Mouse (Mus musculus): ENCODE data around the gene Gpr162. TPM values are rescaled to one million over a fixed set of nuclear protein-coding genes. Genes with fewer than 3 reads are reported as not detected.
A peak's percentile ranks its signal among the peaks of the same experiment; 100 is the strongest.

Gpr162 gene
- total RNA-seq, 1 experiment = 1.7 TPM

DNA sequence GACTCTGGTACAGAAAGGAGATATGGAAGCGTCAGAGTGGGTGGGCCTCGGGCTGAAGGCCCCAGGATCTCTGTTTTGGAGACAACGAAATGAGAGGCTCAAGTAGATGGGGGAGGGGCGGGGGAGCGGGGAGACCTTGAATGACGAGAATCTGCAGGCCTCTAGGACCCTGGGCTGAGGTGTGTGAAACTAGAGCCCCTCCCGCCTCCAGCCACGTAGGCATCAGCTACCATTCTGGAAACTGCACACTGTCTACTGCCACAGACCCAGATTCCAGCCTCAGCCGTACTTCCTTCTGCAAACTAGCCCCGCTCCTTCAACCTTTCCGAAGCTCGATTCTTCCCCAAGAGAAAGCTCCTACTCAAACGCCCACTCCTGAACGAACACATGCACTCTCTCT is 7.5 kb downstream of the Gpr162 start:
- Histone ChIP-seq H3K9ac (ENCODE audit: insufficient read depth, low read depth, low read length, poor library complexity, severe bottlenecking) (no peak overlapping the region; the same call in 1 of the 2 replicates), H3K4me3 (ENCODE audit: insufficient read depth in 1 of 2, low read depth in 1 of 2, low read length in 2 of 2, poor library complexity in 1 of 2, severe bottlenecking in 1 of 2) (peak overlapping the region; percentile 79 to 81), H3K9me3 (ENCODE audit: control insufficient read depth, insufficient read depth, low read depth, low read length) (no peaks in the 10 kb centered on the region), H3K36me3 (ENCODE audit: control insufficient read depth, insufficient read depth, low read length, poor library complexity, severe bottlenecking) (no peaks in the 10 kb centered on the region; the same call in 1 of the 2 replicates), H3K4me1 (ENCODE audit: control insufficient read depth in 2 of 2, insufficient read depth in 2 of 2, low read length in 2 of 2, poor library complexity in 1 of 2) (peaks cover 5 to 28% of the 10 kb centered on the region in 2 experiments; a peak in 3 of 4 replicates), H3K27ac (ENCODE audit: insufficient read depth, low read depth, low read length, poor library complexity, severe bottlenecking) (no peak overlapping the region)
- TF ChIP-seq ZC3H11A (IDR thresholded peaks at IDR 0.05; ENCODE audit: borderline replicate concordance, low read depth, low read length) (no peak), CHD2 (IDR thresholded peaks at IDR 0.05; ENCODE audit: low read depth, low read length) (no peak), MAFK (IDR thresholded peaks at IDR 0.05; ENCODE audit: insufficient read depth, low read depth, low read length) (no peak), HCFC1 (IDR thresholded peaks at IDR 0.05; ENCODE audit: borderline replicate concordance, insufficient read depth, low read length) (no peak), ZNF384 (IDR thresholded peaks at IDR 0.05; ENCODE audit: low read depth, low read length) (no peak)
- DNase-seq (ENCODE audit: low read depth, low spot score) = no peak
- in situ Hi-C loops (cut with MboI; ENCODE audit: low sequenced_read_pairs in 2 of 2, unreplicated experiment in 2 of 2) = no loop called here

DNA sequence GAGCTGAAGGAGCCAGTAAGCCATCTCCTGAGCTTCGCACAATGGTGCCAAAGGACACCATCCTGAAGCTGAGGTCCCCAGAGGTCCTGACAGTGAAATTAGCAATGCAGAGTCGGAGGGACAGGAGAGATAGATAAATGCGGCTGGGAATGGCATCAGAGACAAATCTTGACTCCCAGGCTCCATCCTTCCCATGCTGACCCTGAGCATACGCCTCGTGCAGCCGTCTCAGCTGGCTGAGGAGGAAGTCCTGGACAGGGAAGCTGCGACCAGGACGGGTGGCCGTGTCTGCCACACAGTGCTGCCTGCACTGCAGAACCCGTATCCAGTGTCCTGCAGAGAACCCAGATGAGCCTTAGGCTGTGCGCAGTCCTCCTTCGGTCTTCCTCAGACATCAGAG is 9.1 kb downstream of the Gpr162 start:
- Histone ChIP-seq H3K9ac (ENCODE audit: insufficient read depth, low read depth, low read length, poor library complexity, severe bottlenecking) (no peak overlapping the region), H3K9me3 (ENCODE audit: control insufficient read depth, insufficient read depth, low read depth, low read length) (no peaks in the 10 kb centered on the region), H3K36me3 (ENCODE audit: control insufficient read depth, insufficient read depth, low read length, poor library complexity, severe bottlenecking) (no peaks in the 10 kb centered on the region), H3K27ac (ENCODE audit: insufficient read depth, low read depth, low read length, poor library complexity, severe bottlenecking) (no peak overlapping the region), H3K4me3 (ENCODE audit: insufficient read depth in 1 of 2, low read depth in 1 of 2, low read length in 2 of 2, poor library complexity in 1 of 2, severe bottlenecking in 1 of 2) (no peak overlapping the region), H3K4me1 (ENCODE audit: control insufficient read depth in 2 of 2, insufficient read depth in 2 of 2, low read length in 2 of 2, poor library complexity in 1 of 2) (peaks cover 3 to 26% of the 10 kb centered on the region in 2 experiments)
- TF ChIP-seq MAFK (IDR thresholded peaks at IDR 0.05; ENCODE audit: insufficient read depth, low read depth, low read length) (no peak), HCFC1 (IDR thresholded peaks at IDR 0.05; ENCODE audit: borderline replicate concordance, insufficient read depth, low read length) (no peak)
- no peak for DNase-seq (ENCODE audit: low read depth, low spot score)
- in situ Hi-C loops (cut with MboI; ENCODE audit: low sequenced_read_pairs in 2 of 2, unreplicated experiment in 2 of 2) = no loop called here

DNA sequence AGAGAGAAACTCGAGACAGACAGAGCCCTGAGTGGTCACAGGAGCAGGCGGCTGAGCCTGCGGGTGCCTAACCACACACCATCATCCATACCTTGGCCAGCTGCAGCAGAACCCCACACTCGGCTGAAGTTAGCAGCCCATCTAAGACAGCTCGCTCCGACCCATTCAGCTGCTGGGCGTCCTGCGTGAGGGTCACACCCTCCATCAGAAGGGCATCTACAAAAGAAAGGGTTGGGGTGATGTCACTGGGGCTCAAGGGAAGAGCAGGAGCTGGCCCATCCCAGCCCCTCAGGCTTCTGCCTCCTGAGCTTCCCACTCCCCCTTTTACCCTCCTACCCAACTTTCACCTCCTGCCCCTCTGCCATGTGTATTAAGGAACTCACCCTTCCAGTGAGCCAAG is 13.2 kb downstream of the Gpr162 start:
- Histone ChIP-seq H3K9ac (ENCODE audit: insufficient read depth, low read depth, low read length, poor library complexity, severe bottlenecking) (no peak overlapping the region), H3K4me1 (ENCODE audit: control insufficient read depth in 2 of 2, insufficient read depth in 2 of 2, low read length in 2 of 2, poor library complexity in 1 of 2) (peaks cover 0 to 19% of the 10 kb centered on the region in 2 experiments; a peak in 2 of 4 replicates), H3K4me3 (ENCODE audit: insufficient read depth in 1 of 2, low read depth in 1 of 2, low read length in 2 of 2, poor library complexity in 1 of 2, severe bottlenecking in 1 of 2) (0 out of 4 replicates have a peak overlapping the region, but pooled peaks of 1 of the 2 experiments have one; percentile 0), H3K9me3 (ENCODE audit: control insufficient read depth, insufficient read depth, low read depth, low read length) (no peaks in the 10 kb centered on the region), H3K27ac (ENCODE audit: insufficient read depth, low read depth, low read length, poor library complexity, severe bottlenecking) (no peak overlapping the region), H3K36me3 (ENCODE audit: control insufficient read depth, insufficient read depth, low read length, poor library complexity, severe bottlenecking) (no peaks in the 10 kb centered on the region)
- TF ChIP-seq ZC3H11A (IDR thresholded peaks at IDR 0.05; ENCODE audit: borderline replicate concordance, low read depth, low read length) = no peak
- no peak for TF ChIP-seq HCFC1 (IDR thresholded peaks at IDR 0.05; ENCODE audit: borderline replicate concordance, insufficient read depth, low read length)
- TF ChIP-seq CHD2 (IDR thresholded peaks at IDR 0.05; ENCODE audit: low read depth, low read length) = no peak
- TF ChIP-seq MAFK (IDR thresholded peaks at IDR 0.05; ENCODE audit: insufficient read depth, low read depth, low read length) = no peak
- TF ChIP-seq ZNF384 (IDR thresholded peaks at IDR 0.05; ENCODE audit: low read depth, low read length) = no peak
- in situ Hi-C loops (cut with MboI; ENCODE audit: low sequenced_read_pairs in 2 of 2, unreplicated experiment in 2 of 2) = no loop called here
- peak; percentile 61 for DNase-seq (ENCODE audit: low read depth, low spot score)

DNA sequence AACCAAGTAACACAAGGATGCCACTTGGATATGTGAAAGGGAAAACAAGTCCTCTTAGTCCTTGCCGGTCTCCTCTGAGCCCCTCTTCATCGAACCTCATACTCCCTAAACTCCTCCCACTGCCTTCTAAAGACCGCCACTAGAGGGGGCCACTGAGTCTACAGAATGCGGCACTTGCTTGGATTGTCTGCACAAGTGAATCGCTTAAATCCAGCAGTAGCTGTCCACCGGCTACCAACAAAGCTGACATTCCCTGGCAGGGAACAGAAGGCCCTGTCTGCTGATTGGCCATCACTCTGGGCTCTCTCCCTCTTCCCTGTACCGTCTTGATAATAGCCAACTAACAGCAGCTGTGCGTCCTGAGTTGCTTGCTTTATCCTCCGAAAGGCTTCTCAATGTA is 16.5 kb downstream of the Gpr162 start:
- Histone ChIP-seq H3K4me3 (ENCODE audit: insufficient read depth in 1 of 2, low read depth in 1 of 2, low read length in 2 of 2, poor library complexity in 1 of 2, severe bottlenecking in 1 of 2) (no peak overlapping the region), H3K9me3 (ENCODE audit: control insufficient read depth, insufficient read depth, low read depth, low read length) (no peaks in the 10 kb centered on the region), H3K36me3 (ENCODE audit: control insufficient read depth, insufficient read depth, low read length, poor library complexity, severe bottlenecking) (no peaks in the 10 kb centered on the region), H3K27ac (ENCODE audit: insufficient read depth, low read depth, low read length, poor library complexity, severe bottlenecking) (no peak overlapping the region), H3K4me1 (ENCODE audit: control insufficient read depth in 2 of 2, insufficient read depth in 2 of 2, low read length in 2 of 2, poor library complexity in 1 of 2) (peaks cover 0 to 14% of the 10 kb centered on the region in 2 experiments; a peak in 2 of 4 replicates), H3K9ac (ENCODE audit: insufficient read depth, low read depth, low read length, poor library complexity, severe bottlenecking) (no peak overlapping the region)
- peak; percentile 40; the same call in 1 of the 2 replicates for TF ChIP-seq ZC3H11A (IDR thresholded peaks at IDR 0.05; ENCODE audit: borderline replicate concordance, low read depth, low read length)
- TF ChIP-seq CHD2 (IDR thresholded peaks at IDR 0.05; ENCODE audit: low read depth, low read length) = no peak
- peak; percentile 58; the same call in 1 of the 2 replicates for TF ChIP-seq HCFC1 (IDR thresholded peaks at IDR 0.05; ENCODE audit: borderline replicate concordance, insufficient read depth, low read length)
- peak; percentile 99 for DNase-seq (ENCODE audit: low read depth, low spot score)
- in situ Hi-C loops (cut with MboI; ENCODE audit: low sequenced_read_pairs in 2 of 2, unreplicated experiment in 2 of 2) = no loop called here

Measured in ES-E14 (cell line).